Mouse (Mus musculus) gastrocnemius, postnatal 14 days (tissue): ENCODE measurements around the gene Mmachc. TPM values are rescaled to one million over a fixed set of nuclear protein-coding genes. Genes with fewer than 3 reads are reported as not detected.
"Not testable (repeated sequence)": the region's sequence is repeated elsewhere in the genome, so short reads cannot be mapped to it uniquely, and the experiment has no call there.

Experiments
- DNase-seq: peaks from one replicate; pipeline ENCODE4 v3.0.0; 2021; ENCODE audit warnings: mixed read lengths
- intact Hi-C: fragments of 180-260 bp; cut with DNase I; formaldehyde crosslinking; loops from one replicate; pipeline ENCODE4 v1.15.1; 2025; ENCODE audit warnings: low total_unique reads
- total RNA-seq, 2 experiments: library from RNA; stranded (reverse); gene quantifications; 2 replicates each; pipeline ENCODE4 v1.2.3; 2021

The Mmachc gene
- total RNA-seq, 2 experiments from 2014 or later = 25.5 to 28.9 TPM

GRCm38 (mm10) chr4:116698693-116699342 is 9.4 kb downstream of the Mmachc start:
- intact Hi-C loops = no loop called here
- DNase-seq = no peak

GRCm38 (mm10) chr4:116693785-116694184 is 14.4 kb downstream of the Mmachc start:
- DNase-seq = no peak

GRCm38 (mm10) chr4:116692146-116692545 is 16.1 kb downstream of the Mmachc start:
- no peak for DNase-seq
- intact Hi-C loops = no loop called here

More at GRCm38 (mm10) chr4:116693785-116694184, 14.4 kb downstream of the Mmachc start:
- intact Hi-C loops = no loop called here

GRCm38 (mm10) chr4:116689309-116689876 is 18.8 kb downstream of the Mmachc start:
- intact Hi-C loops = loop anchor here (10.0 kb wide), 1 partner anchor 55 kb away; no protein-coding TSS in a partner anchor
- no peak for DNase-seq

GRCm38 (mm10) chr4:116687041-116687440 is 21.2 kb downstream of the Mmachc start:
- DNase-seq = no peak
- intact Hi-C loops = loop anchor here (10.0 kb wide), 1 partner anchor 52 kb away; no protein-coding TSS in a partner anchor

- peak; percentile 97 for DNase-seq
- intact Hi-C loops = loop anchor here (10.0 kb wide), 1 partner anchor 51 kb away; no protein-coding TSS in a partner anchor
Observed at GRCm38 (mm10) chr4:116685402-116686061, 22.7 kb downstream of the Mmachc start, which contains the start of gene Prdx1. Gene Prdx1, plus strand, starts transcription at chr4:116685544.

- no peak for DNase-seq
- intact Hi-C loops = loop anchor here (10.0 kb wide), 1 partner anchor 50 kb away; no protein-coding TSS in a partner anchor
Observed at GRCm38 (mm10) chr4:116684665-116685064, 23.5 kb downstream of the Mmachc start.

- intact Hi-C loops = loop anchor here (10.0 kb wide), 1 partner anchor 49 kb away; no protein-coding TSS in a partner anchor
- no peak for DNase-seq
Observed at GRCm38 (mm10) chr4:116683957-116684356, 24.2 kb downstream of the Mmachc start.

GRCm38 (mm10) chr4:116680521-116680920 is 27.7 kb downstream of the Mmachc start:
- intact Hi-C loops = loop anchor here (10.0 kb wide), 1 partner anchor 46 kb away; no protein-coding TSS in a partner anchor
- not testable (repeated sequence) for DNase-seq

- intact Hi-C loops = no loop called here
- no peak for DNase-seq
Observed at GRCm38 (mm10) chr4:116679141-116679540, 29.1 kb downstream of the Mmachc start.

GRCm38 (mm10) chr4:116677808-116678207 is 30.4 kb downstream of the Mmachc start:
- intact Hi-C loops = no loop called here
- DNase-seq = no peak

GRCm38 (mm10) chr4:116676027-116676426 is 32.2 kb downstream of the Mmachc start:
- intact Hi-C loops = no loop called here
- DNase-seq = no peak

GRCm38 (mm10) chr4:116674761-116675160 is 33.4 kb downstream of the Mmachc start:
- intact Hi-C loops, DNase-seq: not testable (repeated sequence)

- no peak for DNase-seq
- intact Hi-C loops = no loop called here
Observed at GRCm38 (mm10) chr4:116672785-116673184, 35.4 kb downstream of the Mmachc start.

GRCm38 (mm10) chr4:116669291-116669690 is 38.9 kb downstream of the Mmachc start:
- no peak for DNase-seq
- intact Hi-C loops = no loop called here

- no peak for DNase-seq
- intact Hi-C loops = no loop called here
Observed at GRCm38 (mm10) chr4:116668145-116668544, 40.1 kb downstream of the Mmachc start.

- DNase-seq = no peak
- intact Hi-C loops = no loop called here
Observed at GRCm38 (mm10) chr4:116666625-116667024, 41.6 kb downstream of the Mmachc start.

GRCm38 (mm10) chr4:116661998-116662397 is 46.2 kb downstream of the Mmachc start:
- no peak for DNase-seq
- intact Hi-C loops = no loop called here

GRCm38 (mm10) chr4:116660829-116661228 is 47.4 kb downstream of the Mmachc start:
- intact Hi-C loops = no loop called here
- DNase-seq = no peak

- intact Hi-C loops, DNase-seq: not testable (repeated sequence)
Observed at GRCm38 (mm10) chr4:116659916-116660315, 48.3 kb downstream of the Mmachc start.
